Mouse (Mus musculus): ENCODE data around the gene Cacna2d2.

Cacna2d2 gene

GRCm38 (mm10) chr9:107403116-107403515, 3.7 kb downstream of the Cacna2d2 start:
- DNase-seq (ENCODE audit: low spot score): no peak

GRCm38 (mm10) chr9:107409449-107409848, 10.0 kb downstream of the Cacna2d2 start:
- no peak for DNase-seq (ENCODE audit: low spot score)

GRCm38 (mm10) chr9:107417106-107417505, 17.7 kb downstream of the Cacna2d2 start:
- DNase-seq (ENCODE audit: low spot score): no peak

- DNase-seq (ENCODE audit: low spot score): no peak
Observed at GRCm38 (mm10) chr9:107419491-107420244, 20.3 kb downstream of the Cacna2d2 start.

GRCm38 (mm10) chr9:107420898-107421297, 21.5 kb downstream of the Cacna2d2 start:
- no peak for DNase-seq (ENCODE audit: low spot score)

GRCm38 (mm10) chr9:107422878-107423277, 23.5 kb downstream of the Cacna2d2 start:
- no peak for DNase-seq (ENCODE audit: low spot score)

- no peak for DNase-seq (ENCODE audit: low spot score)
Observed at GRCm38 (mm10) chr9:107424485-107425175, 25.2 kb downstream of the Cacna2d2 start.

- DNase-seq (ENCODE audit: low spot score): no peak
Observed at GRCm38 (mm10) chr9:107427876-107428275, 28.5 kb downstream of the Cacna2d2 start.

GRCm38 (mm10) chr9:107428451-107429186, 29.2 kb downstream of the Cacna2d2 start:
- no peak for DNase-seq (ENCODE audit: low spot score)

GRCm38 (mm10) chr9:107430445-107430844, 31.0 kb downstream of the Cacna2d2 start:
- DNase-seq (ENCODE audit: low spot score): no peak

GRCm38 (mm10) chr9:107432546-107432945, 33.1 kb downstream of the Cacna2d2 start:
- no peak for DNase-seq (ENCODE audit: low spot score)

GRCm38 (mm10) chr9:107434851-107435250, 35.4 kb downstream of the Cacna2d2 start:
- DNase-seq (ENCODE audit: low spot score): no peak

GRCm38 (mm10) chr9:107435285-107435684, 35.9 kb downstream of the Cacna2d2 start:
- DNase-seq (ENCODE audit: low spot score): no peak

GRCm38 (mm10) chr9:107442891-107443290, 43.5 kb downstream of the Cacna2d2 start:
- no peak for DNase-seq (ENCODE audit: low spot score)

GRCm38 (mm10) chr9:107443324-107443723, 43.9 kb downstream of the Cacna2d2 start:
- no peak for DNase-seq (ENCODE audit: low spot score)

- no peak for DNase-seq (ENCODE audit: low spot score)
Observed at GRCm38 (mm10) chr9:107445011-107445471, 45.6 kb downstream of the Cacna2d2 start.

GRCm38 (mm10) chr9:107448805-107449517, 49.5 kb downstream of the Cacna2d2 start:
- DNase-seq (ENCODE audit: low spot score): no peak

- no peak for DNase-seq (ENCODE audit: low spot score)
Observed at GRCm38 (mm10) chr9:107451400-107451799, 52.0 kb downstream of the Cacna2d2 start.

- DNase-seq (ENCODE audit: low spot score): no peak
Observed at GRCm38 (mm10) chr9:107451891-107452521, 52.6 kb downstream of the Cacna2d2 start.

- DNase-seq (ENCODE audit: low spot score): peak; percentile 12
Observed at GRCm38 (mm10) chr9:107452552-107452951, 53.1 kb downstream of the Cacna2d2 start.

- DNase-seq (ENCODE audit: low spot score): no peak
Observed at GRCm38 (mm10) chr9:107453151-107453550, 53.7 kb downstream of the Cacna2d2 start.

All from c-Kit-positive CD71-positive TER-119-positive erythroid progenitor cells, embryonic 14.5 days (primary cell).